Mouse (Mus musculus) right cerebral cortex, postnatal 10 days (tissue): ENCODE measurements around the gene Lrrc36.

Experiments
- DNase-seq, 2 experiments: peaks; one replicate each; pipeline ENCODE4 v3.0.0; 2021; ENCODE audit warnings: low spot score in 2 of 2

Lrrc36 gene

DNA sequence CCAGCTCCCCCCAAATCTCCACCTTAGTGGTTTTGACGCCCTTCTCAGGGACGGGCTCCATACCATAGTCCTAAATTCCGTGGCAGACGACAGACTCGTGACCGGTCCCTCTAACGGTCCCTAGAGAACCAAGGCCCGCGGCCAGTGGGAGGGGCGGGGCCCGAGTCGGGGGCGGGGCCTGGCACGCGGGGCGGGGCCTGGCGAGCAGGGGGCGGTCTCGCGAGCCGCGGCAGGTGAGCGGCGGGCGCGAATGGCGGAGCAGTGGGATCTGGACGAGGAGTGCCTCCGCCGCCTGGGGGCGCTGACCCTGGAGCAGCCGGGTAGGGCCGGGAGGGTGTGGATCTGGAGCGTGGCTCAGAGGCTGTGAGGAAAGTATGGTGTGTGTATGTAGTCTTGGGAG is at the start of gene Lrrc36, which contains the start of gene Kctd19:
Lrrc36 (plus strand) TSS at position 181 of the 400 bp plus-strand sequence.
Kctd19 (minus strand) TSS at position 112 of the 400 bp plus-strand sequence.
- DNase-seq: peak in 1 of 2 experiments; percentile 37

- no peak for DNase-seq
Measured at GRCm38 (mm10) chr8:105367107-105367506, 46.3 kb upstream of the Lrrc36 start.

GRCm38 (mm10) chr8:105372473-105372872 is 40.9 kb upstream of the Lrrc36 start:
- DNase-seq: no peak

GRCm38 (mm10) chr8:105373032-105373431 is 40.3 kb upstream of the Lrrc36 start, which contains the start of gene Plekhg4:
TSS of gene Plekhg4 (plus strand) at chr8:105373274.
- no peak for DNase-seq

DNA sequence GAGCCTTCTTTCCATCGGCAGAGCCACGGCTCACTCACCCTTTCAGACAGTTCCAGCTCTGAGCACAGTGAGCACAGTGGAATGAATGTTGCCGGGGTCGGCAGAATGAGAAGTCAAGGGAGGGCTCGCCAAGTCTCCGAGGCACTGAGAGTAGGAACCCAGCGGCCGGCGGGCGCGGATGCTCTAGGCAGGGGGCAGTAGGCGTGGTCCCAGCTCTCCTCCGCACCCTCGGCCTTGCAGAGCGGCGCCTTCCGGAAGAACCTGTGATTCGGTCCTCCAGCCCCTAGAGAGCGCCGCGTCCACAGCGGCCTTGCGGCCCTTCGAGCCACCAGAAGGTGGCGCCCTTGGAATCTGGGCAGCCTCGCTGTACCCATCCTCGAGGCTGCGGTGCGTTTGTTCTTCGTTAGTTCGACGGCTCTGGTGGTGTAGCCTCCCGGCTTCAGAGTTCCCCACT is 38.8 kb upstream of the Lrrc36 start:
- no peak for DNase-seq

GRCm38 (mm10) chr8:105378673-105379072 is 34.7 kb upstream of the Lrrc36 start:
- peak; percentile 61 to 72 for DNase-seq

GRCm38 (mm10) chr8:105380308-105380707 is 33.1 kb upstream of the Lrrc36 start:
- DNase-seq: no peak

GRCm38 (mm10) chr8:105384070-105384469 is 29.3 kb upstream of the Lrrc36 start:
- no peak for DNase-seq

- DNase-seq: no peak
Measured at GRCm38 (mm10) chr8:105387151-105387550, 26.2 kb upstream of the Lrrc36 start.

- DNase-seq: no peak
Measured at GRCm38 (mm10) chr8:105389096-105389495, 24.3 kb upstream of the Lrrc36 start.

- no peak for DNase-seq
Measured at GRCm38 (mm10) chr8:105393089-105393787, 20.1 kb upstream of the Lrrc36 start.

- no peak for DNase-seq
Measured at GRCm38 (mm10) chr8:105393915-105394314, 19.5 kb upstream of the Lrrc36 start.

- DNase-seq: peak; percentile 54 to 60
Measured at GRCm38 (mm10) chr8:105397747-105398146, 15.6 kb upstream of the Lrrc36 start.

GRCm38 (mm10) chr8:105400016-105400415 is 13.4 kb upstream of the Lrrc36 start:
- DNase-seq: no peak

DNA sequence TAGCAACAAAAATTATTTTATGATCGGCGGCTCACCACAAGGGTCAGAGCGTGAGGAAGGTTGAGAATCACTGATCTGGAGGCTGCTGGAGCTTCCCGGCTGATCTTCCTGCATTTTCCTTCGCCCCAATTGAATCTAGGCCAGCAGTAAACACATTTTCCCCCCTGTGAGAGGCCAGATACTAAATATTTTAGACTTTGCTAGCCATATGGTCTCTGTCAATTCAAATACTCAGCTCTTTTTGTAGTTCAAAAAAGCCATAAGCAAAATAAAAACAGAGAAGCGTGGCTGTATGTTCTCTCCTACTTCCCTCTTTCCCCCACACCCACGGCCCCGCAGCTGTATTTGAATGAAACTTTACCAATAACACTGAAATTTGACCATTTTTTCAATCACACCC is 9.9 kb upstream of the Lrrc36 start:
- DNase-seq: no peak

- DNase-seq: no peak
Measured at GRCm38 (mm10) chr8:105404496-105404895, 8.9 kb upstream of the Lrrc36 start.

DNA sequence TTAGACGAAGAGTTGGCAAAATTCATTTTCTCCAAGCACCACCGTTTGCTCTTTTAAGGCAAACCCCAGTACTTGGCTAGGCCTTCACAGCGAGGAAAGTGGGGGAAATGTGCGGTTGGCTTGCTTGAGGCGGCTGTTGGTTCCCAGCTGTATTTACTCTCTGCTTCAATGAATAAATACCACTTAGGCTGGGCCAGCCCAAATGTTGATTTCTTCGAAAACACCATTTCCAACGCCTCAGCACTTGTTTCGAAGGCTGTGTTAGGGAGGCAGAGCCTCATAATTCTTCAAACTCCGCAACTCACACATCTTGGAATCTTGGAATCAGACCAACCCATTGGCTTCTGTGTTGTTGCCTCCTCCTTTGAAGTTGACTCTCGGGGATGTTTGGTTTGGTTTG is 7.0 kb upstream of the Lrrc36 start:
- peak; percentile 51 to 53 for DNase-seq

- no peak for DNase-seq
Measured at GRCm38 (mm10) chr8:105408331-105408730, 5.0 kb upstream of the Lrrc36 start.

DNA sequence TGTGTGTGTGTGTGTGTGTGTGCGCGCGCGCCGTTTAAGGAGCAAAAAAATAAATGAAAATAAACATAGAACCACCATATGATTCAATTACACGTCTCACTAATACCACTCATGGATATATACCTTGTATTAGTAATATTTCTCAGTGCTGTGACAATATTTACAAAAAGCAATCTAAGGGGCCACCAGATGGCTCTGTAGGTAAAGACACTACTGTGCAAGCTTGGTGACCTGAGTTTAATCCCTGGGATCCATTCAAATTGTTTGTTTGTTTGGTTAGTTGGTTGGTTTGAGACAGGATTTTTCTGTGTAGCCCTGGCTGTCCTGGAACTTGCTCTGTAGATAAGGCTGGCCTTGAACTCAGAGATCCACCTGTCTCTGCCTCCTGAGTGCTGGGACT is 3.4 kb upstream of the Lrrc36 start:
- DNase-seq: no peak

DNA sequence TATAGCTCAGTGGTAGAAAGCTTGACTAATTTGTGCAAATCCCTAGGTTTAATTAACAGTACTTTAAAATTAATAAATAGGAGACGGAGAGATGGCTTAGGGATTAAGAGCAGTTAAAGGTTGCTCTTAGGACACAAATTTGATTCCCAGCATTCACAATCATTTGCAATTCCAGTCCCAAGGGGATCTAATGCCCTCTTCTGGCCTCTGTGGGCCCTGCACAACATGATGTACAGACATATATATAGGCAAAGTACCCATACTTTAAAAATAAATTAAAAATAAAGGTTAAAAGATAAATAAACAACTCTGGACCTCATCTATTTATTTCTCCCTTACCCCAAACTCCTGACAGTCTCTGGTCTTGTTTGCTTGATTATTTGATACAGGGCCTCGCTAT is 5.6 kb downstream of the Lrrc36 start:
- DNase-seq: no peak

DNA sequence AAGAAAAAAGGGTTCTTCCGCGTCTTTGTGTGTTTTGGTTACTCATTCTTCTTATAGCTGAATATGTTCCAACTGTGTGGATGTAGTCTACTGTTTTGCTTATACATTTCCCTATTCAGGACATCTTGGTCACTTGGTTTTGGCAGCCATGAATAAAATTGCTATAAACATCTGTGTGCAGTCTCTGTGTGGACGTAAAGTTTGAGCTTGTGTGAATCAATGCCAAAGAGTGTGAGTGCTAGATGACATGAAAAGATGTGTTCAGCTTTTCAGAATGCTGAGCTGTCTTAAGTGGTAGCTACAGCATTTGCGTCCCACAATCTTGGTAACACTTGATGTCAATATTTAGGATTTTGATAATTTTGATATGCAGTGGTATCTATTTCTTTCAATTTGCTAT is 6.4 kb downstream of the Lrrc36 start:
- DNase-seq: no peak

DNA sequence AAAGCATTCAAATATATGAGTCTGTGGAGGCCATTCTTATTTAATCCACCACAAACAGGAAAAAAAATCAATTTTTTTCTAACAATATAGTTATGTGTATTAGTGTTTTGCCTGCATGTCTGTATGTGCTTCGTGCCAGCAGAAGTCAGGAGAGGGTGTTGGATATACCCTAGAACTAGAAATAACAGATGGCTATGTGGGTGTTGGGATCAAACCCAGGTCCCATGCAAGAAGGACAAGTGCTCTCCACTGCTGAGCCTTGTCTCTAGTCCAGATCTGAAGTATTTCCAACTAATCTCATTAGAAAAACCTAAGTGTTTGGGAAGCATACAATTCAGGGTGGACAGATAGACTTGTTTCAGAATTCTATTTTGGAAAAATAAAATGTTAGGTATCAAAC is 8.6 kb downstream of the Lrrc36 start:
- DNase-seq: no peak

DNA sequence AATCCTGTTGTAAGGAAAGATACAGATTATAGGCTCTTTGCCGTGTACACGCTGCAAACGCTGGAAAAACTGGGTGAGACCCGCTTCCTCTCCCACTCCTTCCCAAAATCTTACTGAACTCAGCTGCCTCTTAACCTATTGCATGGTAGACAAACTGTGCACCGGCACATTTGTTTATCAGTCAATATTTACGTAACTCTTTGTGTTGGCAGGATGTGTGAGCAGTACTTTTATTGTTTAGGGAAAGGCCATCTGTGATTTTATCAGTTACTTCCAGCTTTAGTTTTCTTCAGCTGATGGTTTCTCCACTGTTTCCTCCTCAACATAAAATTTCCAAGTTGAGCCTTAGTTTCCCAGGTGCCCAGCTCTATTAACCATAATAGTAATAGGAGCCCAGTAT is 13.5 kb downstream of the Lrrc36 start:
- DNase-seq: no peak
